Mouse (Mus musculus): Measurements from ENCODE around the gene Cat. TPM values are rescaled to one million over a fixed set of nuclear protein-coding genes. Genes with fewer than 3 reads are reported as not detected.

Gene Cat
- 111 TPM for polyA plus RNA-seq (2017; shearing (Covaris generic))

GRCm38 (mm10) chr2:103484617-103485401 lies at the start of gene Cat:
Cat (minus strand) TSS chr2:103485160.

GRCm38 (mm10) chr2:103411348-103411747 lies 73.6 kb downstream of the Cat start, which contains the start of gene Elf5:
Elf5 (plus strand) TSS chr2:103411688.

Other genes with a start within 250 kb of the Cat start
- 0.26 TPM for gene Ehf, start 181.9 kb downstream of the Cat start, polyA plus RNA-seq (2017; shearing (Covaris generic))
- not detected for gene Elf5, start 73.5 kb downstream of the Cat start, polyA plus RNA-seq (2017; shearing (Covaris generic))
- 64.2 TPM for gene Abtb2, start 81.2 kb upstream of the Cat start, polyA plus RNA-seq (2017; shearing (Covaris generic))